Mouse (Mus musculus) left cerebral cortex, postnatal 14 days (tissue): ENCODE results near the gene Cpd. TPM values are rescaled to one million over a fixed set of nuclear protein-coding genes. Genes with fewer than 3 reads are reported as not detected.
A peak's percentile ranks its signal among the peaks of the same experiment; 100 is the strongest.

Experiments used
- DNase-seq, 2 experiments: peaks; one replicate each; pipeline ENCODE4 v3.0.0; 2021 to 2022; ENCODE audit warnings: low spot score in 2 of 2, mixed read lengths in 1 of 2
- intact Hi-C: fragments of 180-260 bp; cut with DNase I; formaldehyde crosslinking; loops from one replicate; pipeline ENCODE4 v1.15.1; 2025
- total RNA-seq, 2 experiments: library from RNA; stranded (reverse); gene quantifications; 2 replicates each; pipeline ENCODE4 v1.2.3; 2021

The Cpd gene
- total RNA-seq, 2 experiments from 2014 or later, result 63.4 to 64.6 TPM

- intact Hi-C loops, result no loop called here
- no peak for DNase-seq
Observed at GRCm38 (mm10) chr11:76854475-76855341, 7.9 kb upstream of the Cpd start.

- intact Hi-C loops, result no loop called here
- peak in 1 of 2 experiments; percentile 1 for DNase-seq
Observed at GRCm38 (mm10) chr11:76851512-76851911, 4.7 kb upstream of the Cpd start.

- peak in 1 of 2 experiments; percentile 2 for DNase-seq
- intact Hi-C loops, result loop anchor here (5.0 kb wide), 1 partner anchor 37 kb away; no protein-coding TSS in a partner anchor
Observed at GRCm38 (mm10) chr11:76849596-76849995, 2.8 kb upstream of the Cpd start.

GRCm38 (mm10) chr11:76848081-76848480 lies 1.3 kb upstream of the Cpd start:
- intact Hi-C loops, result loop anchor here (5.0 kb wide), 1 partner anchor 36 kb away; no protein-coding TSS in a partner anchor
- DNase-seq, result peak in 1 of 2 experiments; percentile 1

GRCm38 (mm10) chr11:76847354-76847753 lies 536 bp upstream of the Cpd start:
- intact Hi-C loops, result loop anchor here (5.0 kb wide), 1 partner anchor 35 kb away; no protein-coding TSS in a partner anchor

GRCm38 (mm10) chr11:76846011-76846877 lies 574 bp downstream of the Cpd start:
- DNase-seq, result peak in 1 of 2 experiments; percentile 20

More at GRCm38 (mm10) chr11:76847354-76847753, 536 bp upstream of the Cpd start:
- peak in 1 of 2 experiments; percentile 0 for DNase-seq

GRCm38 (mm10) chr11:76845275-76845980 lies 1.4 kb downstream of the Cpd start:
- peak in 1 of 2 experiments; percentile 22 for DNase-seq
- intact Hi-C loops, result loop anchor here (5.0 kb wide), 1 partner anchor 33 kb away; no protein-coding TSS in a partner anchor

More at GRCm38 (mm10) chr11:76846011-76846877, 574 bp downstream of the Cpd start:
- intact Hi-C loops, result loop anchor here (5.0 kb wide), 1 partner anchor 34 kb away; no protein-coding TSS in a partner anchor

GRCm38 (mm10) chr11:76838573-76838972 lies 8.2 kb downstream of the Cpd start:
- no peak for DNase-seq
- intact Hi-C loops, result no loop called here

GRCm38 (mm10) chr11:76836317-76836716 lies 10.5 kb downstream of the Cpd start:
- no peak for DNase-seq
- intact Hi-C loops, result no loop called here

- intact Hi-C loops, result no loop called here
- no peak for DNase-seq
Observed at GRCm38 (mm10) chr11:76835868-76836267, 10.9 kb downstream of the Cpd start.

- intact Hi-C loops, result no loop called here
Observed at GRCm38 (mm10) chr11:76834665-76835064, 12.2 kb downstream of the Cpd start.

GRCm38 (mm10) chr11:76824885-76825265 lies 21.9 kb downstream of the Cpd start:
- peak in 1 of 2 experiments; percentile 40 for DNase-seq
- intact Hi-C loops, result no loop called here

More at GRCm38 (mm10) chr11:76834665-76835064, 12.2 kb downstream of the Cpd start:
- DNase-seq, result no peak

GRCm38 (mm10) chr11:76824238-76824884 lies 22.5 kb downstream of the Cpd start:
- intact Hi-C loops, result no loop called here
- no peak for DNase-seq

- DNase-seq, result no peak
- intact Hi-C loops, result no loop called here
Observed at GRCm38 (mm10) chr11:76823641-76824040, 23.2 kb downstream of the Cpd start.

- no peak for DNase-seq
- intact Hi-C loops, result no loop called here
Observed at GRCm38 (mm10) chr11:76821353-76821752, 25.5 kb downstream of the Cpd start.

GRCm38 (mm10) chr11:76817664-76818063 lies 29.2 kb downstream of the Cpd start:
- intact Hi-C loops, result no loop called here
- no peak for DNase-seq

GRCm38 (mm10) chr11:76810706-76811495 lies 35.9 kb downstream of the Cpd start:
- intact Hi-C loops, result loop anchor here (5.0 kb wide), 2 partner anchors 36 to 81 kb away; partner anchors contain the start of gene Cpd
- no peak for DNase-seq

GRCm38 (mm10) chr11:76809450-76809849 lies 37.4 kb downstream of the Cpd start:
- intact Hi-C loops, result no loop called here
- peak; percentile 12 to 57 for DNase-seq
